Mouse (Mus musculus) yolk sac, embryonic 10.5 days (tissue): ENCODE measurements at regions not wholly inside any gene's neighbourhood (a gene's known extent, or its start where the extent isn't known, plus 50 kb on each side); places are given as distances from the start of the nearest gene placed in this dataset.

Experiments
- DNase-seq: peaks from one replicate; pipeline ENCODE4 v3.0.0-alpha.2; 2017; ENCODE audit warnings: low spot score

GRCm38 (mm10) chr6:73401059-73401458 is 68.4 kb downstream of the 4931417E11Rik start:
- DNase-seq = no peak

- DNase-seq = no peak
Measured at GRCm38 (mm10) chr6:73389301-73389700, 80.2 kb downstream of the 4931417E11Rik start.

GRCm38 (mm10) chr6:73386261-73386660 is 83.2 kb downstream of the 4931417E11Rik start:
- no peak for DNase-seq

GRCm38 (mm10) chr6:73379825-73380224 is 89.6 kb downstream of the 4931417E11Rik start:
- DNase-seq = no peak

GRCm38 (mm10) chr6:73377884-73378283 is 91.6 kb downstream of the 4931417E11Rik start:
- no peak for DNase-seq

GRCm38 (mm10) chr6:73376291-73376690 is 93.2 kb downstream of the 4931417E11Rik start:
- DNase-seq = no peak

GRCm38 (mm10) chr6:73372901-73373300 is 96.6 kb downstream of the 4931417E11Rik start:
- no peak for DNase-seq

- no peak for DNase-seq
Measured at GRCm38 (mm10) chr6:73371866-73372265, 97.6 kb downstream of the 4931417E11Rik start.

GRCm38 (mm10) chr6:73370901-73371300 is 98.6 kb downstream of the 4931417E11Rik start:
- no peak for DNase-seq

GRCm38 (mm10) chr6:73368836-73369141 is 100.7 kb downstream of the 4931417E11Rik start:
- no peak for DNase-seq

- no peak for DNase-seq
Measured at GRCm38 (mm10) chr6:73368047-73368835, 101.2 kb downstream of the 4931417E11Rik start.

GRCm38 (mm10) chr6:73367616-73368015 is 101.9 kb downstream of the 4931417E11Rik start:
- peak; percentile 48 for DNase-seq

GRCm38 (mm10) chr6:73366626-73367025 is 102.8 kb downstream of the 4931417E11Rik start:
- DNase-seq = no peak

GRCm38 (mm10) chr6:73365306-73365705 is 104.2 kb downstream of the 4931417E11Rik start:
- no peak for DNase-seq

- DNase-seq = no peak
Measured at GRCm38 (mm10) chr6:73334995-73335394, 86.8 kb downstream of the Suclg1 start.

- peak; percentile 7 for DNase-seq
Measured at GRCm38 (mm10) chr6:73329666-73330065, 81.5 kb downstream of the Suclg1 start.
